Mouse (Mus musculus) CH12.LX (cell line): Measurements from ENCODE around the gene Txn1. TPM values are rescaled to one million over a fixed set of nuclear protein-coding genes. Genes with fewer than 3 reads are reported as not detected.

ENCODE experiments used
- DNase-seq: peaks from one replicate; pipeline ENCODE4 v3.0.0-alpha.2; 2013; ENCODE audit errors: extremely low read depth
- H3K27ac ChIP-seq: 2 replicates; pipeline ENCODE4 v1.5.1; 2012; ENCODE audit warnings: low read depth, mild to moderate bottlenecking, control low read depth, moderate library complexity; ENCODE audit not compliant: insufficient read depth
- H3K27me3 ChIP-seq: replicated peaks from 2 replicates; pipeline ENCODE3; 2012; ENCODE audit warnings: inconsistent platforms
- H3K36me3 ChIP-seq, 2 experiments: replicated peaks in 1 of 2; 2 replicates each; pipeline versions ENCODE3 to v1.6.1; 2012; ENCODE audit warnings: inconsistent platforms in 1 of 2, low read length in 1 of 2, mild to moderate bottlenecking in 1 of 2, mixed read lengths in 1 of 2, moderate library complexity in 1 of 2; ENCODE audit not compliant: control insufficient read depth in 1 of 2, insufficient read depth in 1 of 2
- H3K4me1 ChIP-seq, 2 experiments: 2 replicates each; pipeline ENCODE4 v1.6.1; 2012; ENCODE audit warnings: inconsistent platforms in 1 of 2, moderate library complexity in 1 of 2; ENCODE audit not compliant: insufficient read depth in 2 of 2, control insufficient read depth in 1 of 2
- H3K4me2 ChIP-seq: 2 replicates; pipeline ENCODE4 v1.6.1; 2012; ENCODE audit warnings: low read depth, mild to moderate bottlenecking, control low read depth; ENCODE audit not compliant: poor library complexity, insufficient read depth, severe bottlenecking
- H3K4me3 ChIP-seq, 3 experiments: fragments of 150-350 bp in 1 of 3; sonication (generic) in 1 of 3; replicated peaks in 1 of 3; 2 replicates each; pipeline versions ENCODE3 to v1.5.1; 2011 to 2012; ENCODE audit warnings: low read depth in 2 of 3, low read length in 2 of 3, mild to moderate bottlenecking in 2 of 3, moderate library complexity in 2 of 3, control low read depth in 1 of 3, improper control_type of control experiment in 1 of 3, inconsistent platforms in 1 of 3, mixed read lengths in 1 of 3; ENCODE audit not compliant: poor library complexity in 1 of 3
- H3K79me2 ChIP-seq: replicated peaks from 2 replicates; pipeline ENCODE4 v1.6.1; 2012; ENCODE audit warnings: mild to moderate bottlenecking, moderate library complexity; ENCODE audit not compliant: control insufficient read depth, poor library complexity, insufficient read depth, severe bottlenecking; ENCODE audit errors: extremely low read depth
- H3K9ac ChIP-seq: 2 replicates; pipeline ENCODE4 v1.6.1; 2012; ENCODE audit warnings: low read depth, mild to moderate bottlenecking, control low read depth, moderate library complexity; ENCODE audit not compliant: insufficient read depth
- H3K9me3 ChIP-seq: replicated peaks from 2 replicates; pipeline ENCODE3; 2012; ENCODE audit warnings: low read length, inconsistent platforms, mixed read lengths
- BHLHE40 ChIP-seq: IDR thresholded peaks from 2 replicates; pipeline ENCODE4 v1.6.1; 2011; ENCODE audit warnings: mild to moderate bottlenecking, low read depth, low read length, improper control_type of control experiment
- EP300 ChIP-seq: IDR thresholded peaks from 2 replicates; pipeline ENCODE4 v1.6.1; 2011; ENCODE audit warnings: low read length, improper control_type of control experiment
- ETS1 ChIP-seq: conservative IDR thresholded peaks from 2 replicates; pipeline ENCODE4 v1.6.1; 2012; ENCODE audit warnings: low read depth, mild to moderate bottlenecking, inconsistent platforms, low read length, improper control_type of control experiment, moderate library complexity
- GABPA ChIP-seq: IDR thresholded peaks from 2 replicates; pipeline ENCODE4 v1.6.1; 2012; ENCODE audit warnings: low read depth, low read length, improper control_type of control experiment, inconsistent platforms; ENCODE audit not compliant: insufficient replicate concordance
- IRF4 ChIP-seq: IDR thresholded peaks from 2 replicates; pipeline ENCODE4 v1.6.1; 2014; ENCODE audit warnings: low read depth, mild to moderate bottlenecking, inconsistent platforms, low read length, improper control_type of control experiment
- MAX ChIP-seq: IDR thresholded peaks from 2 replicates; pipeline ENCODE4 v1.6.1; 2011; ENCODE audit warnings: low read length, improper control_type of control experiment
- PAX5 ChIP-seq: IDR thresholded peaks from 2 replicates; pipeline ENCODE4 v1.6.1; 2012; ENCODE audit warnings: low read length, inconsistent platforms, mixed read lengths
- POLR2AphosphoS2 ChIP-seq: IDR thresholded peaks from 2 replicates; pipeline ENCODE4 v1.6.1; 2011; ENCODE audit warnings: low read depth, low read length, improper control_type of control experiment
- SIN3A ChIP-seq: IDR thresholded peaks from 2 replicates; pipeline ENCODE4 v1.6.1; 2012; ENCODE audit warnings: low read length, improper control_type of control experiment, inconsistent platforms
- TBP ChIP-seq: conservative IDR thresholded peaks from 2 replicates; pipeline ENCODE4 v1.6.1; 2011; ENCODE audit warnings: low read depth, low read length, improper control_type of control experiment
- UBTF ChIP-seq: IDR thresholded peaks from 2 replicates; pipeline ENCODE4 v1.6.1; 2012; ENCODE audit warnings: low read depth, mild to moderate bottlenecking, inconsistent platforms, low read length, improper control_type of control experiment, moderate library complexity
- ZKSCAN1 ChIP-seq: IDR thresholded peaks from 2 replicates; pipeline ENCODE4 v1.6.1; 2012; ENCODE audit warnings: low read depth, inconsistent platforms, low read length, improper control_type of control experiment, borderline replicate concordance
- dilution Hi-C: fragments of 300-500 bp; cut with MboI; formaldehyde crosslinking; loops from 2 replicates; pipeline ENCODE4 v1.14.3; 2020; ENCODE audit warnings: low sequenced_read_pairs; ENCODE audit not compliant: extremely low pct_unique_long_range_greater_than_20kb, extremely low pct_ligation_motif_present
- in situ Hi-C: fragments of 300-500 bp; cut with MboI; formaldehyde crosslinking; loops from 3 replicates; pipeline ENCODE4 v1.14.3; 2019; ENCODE audit warnings: low sequenced_read_pairs, low pct_ligation_motif_present, low pct_unique_long_range_greater_than_20kb, mixed read lengths
- polyA plus RNA-seq: library from polyadenylated mRNA; unstranded; fragments of >175 nt; gene quantifications from 2 replicates; pipeline ENCODE4 v1.2.1, GENCODE M21; 2012; ENCODE audit warnings: low read depth; ENCODE audit not compliant: insufficient read length
- total RNA-seq, 2 experiments: library from RNA; depleted of rRNA; stranded (reverse); fragments of 300-350 nt in 1 of 2; fragments of >200 nt in 1 of 2; gene quantifications; 2 replicates each; pipeline ENCODE4 v1.2.3; 2012 to 2014

Gene Txn1
- total and polyA plus RNA-seq, 3 experiments: 438 to 809 (median 472) TPM

DNA sequence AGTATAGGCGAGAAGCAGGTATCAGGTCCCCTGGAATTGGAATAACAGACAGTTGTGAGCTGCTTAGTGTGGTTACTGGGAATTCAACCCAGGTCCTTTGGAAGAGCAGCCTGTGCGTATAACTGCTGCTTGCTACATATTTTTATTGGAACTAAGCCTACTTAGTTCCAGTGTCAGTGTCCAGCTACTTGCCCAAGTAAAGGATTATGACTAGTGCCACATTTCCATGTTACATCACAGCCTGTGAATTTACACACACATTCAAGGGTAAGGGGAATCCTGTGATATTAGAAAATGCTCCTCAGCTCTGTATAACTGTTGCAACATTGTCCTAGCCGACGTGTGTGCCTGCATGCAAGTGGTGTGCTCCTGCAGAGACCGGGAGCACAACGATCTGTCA lies 18.9 kb downstream of the Txn1 start:
- H3K79me2 ChIP-seq: no peaks in the 10 kb centered on the region
- in situ Hi-C loops (no loop called here), dilution Hi-C loops (no loop called here)
- peaks cover 0 to 7% of the 10 kb centered on the region in 2 experiments for H3K36me3 ChIP-seq
- no peak for TF ChIP-seq TBP
- TF ChIP-seq IRF4: no peak
- no peak for TF ChIP-seq GABPA
- TF ChIP-seq EP300: no peak
- TF ChIP-seq POLR2AphosphoS2: no peak
- no peak for TF ChIP-seq MAX
- TF ChIP-seq ETS1: no peak
- TF ChIP-seq PAX5: no peak
- no peaks in the 10 kb centered on the region for H3K4me1 ChIP-seq
- no peak overlapping the region for H3K4me2 ChIP-seq
- peaks cover 4% of the 10 kb centered on the region for H3K9me3 ChIP-seq
- no peak overlapping the region for H3K9ac ChIP-seq
- no peak overlapping the region for H3K27ac ChIP-seq
- H3K27me3 ChIP-seq: no peaks in the 10 kb centered on the region
- no peak overlapping the region for H3K4me3 ChIP-seq
- DNase-seq: no peak

- no peak for DNase-seq
- peaks cover 0 to 13% of the 10 kb centered on the region in 2 experiments; a peak in 3 of 4 replicates for H3K4me1 ChIP-seq
- in situ Hi-C loops (no loop called here), dilution Hi-C loops (no loop called here)
- H3K36me3 ChIP-seq: no peaks in the 10 kb centered on the region
- H3K9ac ChIP-seq: no peak overlapping the region
- no peaks in the 10 kb centered on the region for H3K79me2 ChIP-seq
- H3K27me3 ChIP-seq: no peaks in the 10 kb centered on the region
- H3K4me3 ChIP-seq: no peak overlapping the region
- TF ChIP-seq ZKSCAN1 (no peak), BHLHE40 (no peak), SIN3A (no peak), UBTF (no peak)
- H3K9me3 ChIP-seq: peaks cover 4% of the 10 kb centered on the region
- no peak overlapping the region for H3K4me2 ChIP-seq
- no peak overlapping the region for H3K27ac ChIP-seq
Measured at GRCm38 (mm10) chr4:57934181-57934580, 22.0 kb downstream of the Txn1 start.

GRCm38 (mm10) chr4:57930559-57931170 lies 25.5 kb downstream of the Txn1 start:
- H3K27ac ChIP-seq: no peak overlapping the region
- H3K4me1 ChIP-seq: peaks cover 0 to 13% of the 10 kb centered on the region in 2 experiments; a peak in 3 of 4 replicates
- H3K36me3 ChIP-seq: no peaks in the 10 kb centered on the region
- H3K27me3 ChIP-seq: no peaks in the 10 kb centered on the region
- no peaks in the 10 kb centered on the region for H3K79me2 ChIP-seq
- in situ Hi-C loops: no loop called here
- DNase-seq: no peak
- H3K9ac ChIP-seq: no peak overlapping the region
- dilution Hi-C loops: no loop called here
- H3K4me2 ChIP-seq: no peak overlapping the region; the same call in 1 of the 2 replicates
- TF ChIP-seq GABPA (no peak), BHLHE40 (peak; percentile 38; the same call in 1 of the 2 replicates)
- H3K9me3 ChIP-seq: peaks cover 4% of the 10 kb centered on the region
- H3K4me3 ChIP-seq: no peak overlapping the region
